Comparison of ENCODE assay signal across 30 mouse cellular contexts in the genomic region with DNA sequence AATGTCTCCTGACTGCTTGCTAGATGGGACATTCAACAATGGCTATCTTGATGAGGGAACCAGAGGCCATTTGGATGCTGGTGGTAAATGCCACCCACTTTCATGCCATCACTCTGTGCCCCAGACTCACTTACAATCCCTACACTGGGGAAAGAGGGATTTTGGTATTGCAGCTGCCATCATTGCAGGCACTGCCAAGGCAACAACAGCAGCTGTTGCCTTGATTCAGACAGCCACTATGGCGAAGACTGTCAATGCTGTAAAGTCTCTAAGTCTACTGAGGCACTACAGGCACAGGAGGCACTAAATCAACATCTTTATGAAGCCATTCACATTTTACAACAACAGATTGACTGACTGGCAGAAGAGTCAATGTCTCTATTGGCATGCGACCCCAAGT.
"Had no signal": no experiment of that assay in that cellular context is flagged by ENCODE, and none has a peak within 500 bp of the region (broad histone marks: within the 10 kb centered on the region; RNA-seq: fewer than 3 reads in every experiment).

No protein-coding gene starts in this region.

- DNase-seq: heart, postnatal 10 days; heart, postnatal 14 days; heart, postnatal 36 days; heart, postnatal 4 days; kidney, adult 11 months; kidney, adult 18-20 months; kidney, adult 2 months; kidney, adult 8-10 months; kidney, adult 9 months; kidney, postnatal 10 days; kidney, postnatal 14 days; kidney, postnatal 25 days; kidney, postnatal 36 days; kidney, postnatal 4 days; layer of hippocampus, adult 9-11 months; layer of hippocampus, postnatal 36 days had no signal

- H3K4me3 ChIP-seq: heart, embryonic 10.5 days; heart, embryonic 12.5 days; heart, embryonic 13.5 days; heart, embryonic 15.5 days; hindbrain, embryonic 10.5 days; hindbrain, embryonic 12.5 days; hindbrain, embryonic 13.5 days; hindbrain, embryonic 15.5 days; intestine, embryonic 15.5 days; kidney, embryonic 15.5 days; layer of hippocampus, adult 2 months; left cerebral cortex, adult 2 months had no signal

- H3K4me2 ChIP-seq: heart, embryonic 11.5 days; heart, embryonic 12.5 days; heart, embryonic 13.5 days; heart, embryonic 15.5 days; hindbrain, embryonic 12.5 days; hindbrain, embryonic 13.5 days; hindbrain, embryonic 14.5 days; hindbrain, embryonic 15.5 days; intestine, embryonic 15.5 days; kidney, embryonic 15.5 days had no signal

- H3K27me3 ChIP-seq: heart, embryonic 12.5 days; heart, embryonic 13.5 days; heart, embryonic 15.5 days; hindbrain, embryonic 12.5 days; hindbrain, embryonic 13.5 days; hindbrain, embryonic 15.5 days; intestine, embryonic 15.5 days; kidney, embryonic 15.5 days had no signal

- H3K36me3 ChIP-seq: hindbrain, embryonic 15.5 days had no signal
